Mouse (Mus musculus) frontal cortex, postnatal 10 days (tissue): ENCODE measurements around the gene Tbc1d10b.
A peak's percentile ranks its signal among the peaks of the same experiment; 100 is the strongest.
"Not testable (repeated sequence)": the region's sequence is repeated elsewhere in the genome, so short reads cannot be mapped to it uniquely, and the experiment has no call there.

Experiments
- DNase-seq, 2 experiments: peaks; one replicate each; pipeline ENCODE4 v3.0.0; 2022; ENCODE audit warnings: low spot score in 2 of 2, mixed read lengths in 1 of 2

Tbc1d10b gene

GRCm38 (mm10) chr7:127207374-127208294, 634 bp downstream of the Tbc1d10b start:
- peak; percentile 34 to 58 for DNase-seq

- DNase-seq, result no peak
These were observed 1.7 kb downstream of the Tbc1d10b start for GRCm38 (mm10) chr7:127206606-127207005.

- DNase-seq, result no peak
These were observed 11.8 kb downstream of the Tbc1d10b start for GRCm38 (mm10) chr7:127196484-127196883.

- peak; percentile 94 to 97 for DNase-seq
These were observed 12.5 kb downstream of the Tbc1d10b start, which contains the start of gene Cd2bp2 for GRCm38 (mm10) chr7:127195544-127196295. TSS of gene Cd2bp2 (minus strand) at chr7:127196050.

GRCm38 (mm10) chr7:127194633-127195029, 13.6 kb downstream of the Tbc1d10b start:
- no peak for DNase-seq

- no peak for DNase-seq
These were observed 14.1 kb downstream of the Tbc1d10b start for GRCm38 (mm10) chr7:127194011-127194632.

- DNase-seq, result no peak
These were observed 15.3 kb downstream of the Tbc1d10b start for GRCm38 (mm10) chr7:127192989-127193388.

- DNase-seq, result no peak
These were observed 17.6 kb downstream of the Tbc1d10b start for GRCm38 (mm10) chr7:127190672-127191071.

- no peak for DNase-seq
These were observed 19.7 kb downstream of the Tbc1d10b start for GRCm38 (mm10) chr7:127188305-127189276.

- DNase-seq, result no peak
These were observed 20.9 kb downstream of the Tbc1d10b start for GRCm38 (mm10) chr7:127187351-127187750.

- DNase-seq, result no peak
These were observed 22.7 kb downstream of the Tbc1d10b start for GRCm38 (mm10) chr7:127185601-127186000.

- DNase-seq, result no peak
These were observed 23.5 kb downstream of the Tbc1d10b start for GRCm38 (mm10) chr7:127184720-127185119.

GRCm38 (mm10) chr7:127183828-127184227, 24.4 kb downstream of the Tbc1d10b start:
- DNase-seq, result no peak

GRCm38 (mm10) chr7:127183345-127183744, 24.9 kb downstream of the Tbc1d10b start:
- no peak for DNase-seq

- DNase-seq, result not testable (repeated sequence)
These were observed 26.5 kb downstream of the Tbc1d10b start for GRCm38 (mm10) chr7:127181724-127182123.

GRCm38 (mm10) chr7:127180783-127181182, 27.5 kb downstream of the Tbc1d10b start:
- DNase-seq, result no peak

GRCm38 (mm10) chr7:127176937-127177336, 31.3 kb downstream of the Tbc1d10b start:
- no peak for DNase-seq

- DNase-seq, result no peak
These were observed 41.8 kb downstream of the Tbc1d10b start for GRCm38 (mm10) chr7:127166501-127166900.

- no peak for DNase-seq
These were observed 42.4 kb downstream of the Tbc1d10b start for GRCm38 (mm10) chr7:127165607-127166493.

GRCm38 (mm10) chr7:127164002-127164401, 44.3 kb downstream of the Tbc1d10b start:
- DNase-seq, result no peak
